8 mouse cellular contexts compared by ENCODE assay signal in genomic region chr11:60509500-60509899, GRCm38 (mm10). TPM values are rescaled to one million over a fixed set of nuclear protein-coding genes. Genes with fewer than 3 reads are reported as not detected.
A peak's percentile ranks its signal among the peaks of the same experiment; 100 is the strongest.
DNase-seq lines count a peak whose midpoint lies in the region; ATAC-seq and TF ChIP-seq lines count a peak whose summit lies in the region.

No protein-coding gene starts in this region.

- no peaks in the 10 kb centered on the region for H3K9me3 ChIP-seq in kidney, embryonic 15.5 days (replicated peaks)
- H3K9me3 ChIP-seq in embryonic facial prominence, embryonic 11.5 days (replicated peaks; ENCODE audit: control insufficient read depth, low read length), result no peaks in the 10 kb centered on the region
- no peaks in the 10 kb centered on the region for H3K9me3 ChIP-seq in hindbrain, postnatal 0 days (ENCODE audit: low read length)

- DNase-seq in kidney, adult 11 months, result no peak
- DNase-seq in embryonic facial prominence, embryonic 11.5 days (ENCODE audit: low spot score), result peak; percentile 60
- DNase-seq in hindbrain, postnatal 0 days (ENCODE audit: low spot score), result no peak
- peak; percentile 6 for DNase-seq in lung, postnatal 14 days
- no peak for DNase-seq in urinary bladder, postnatal 10 days (ENCODE audit: low spot score)
- DNase-seq in ovary, postnatal 10 days (ENCODE audit: low spot score), result no peak

- no peak overlapping the region for H3K27ac ChIP-seq in kidney, embryonic 15.5 days
- no peak overlapping the region for H3K27ac ChIP-seq in embryonic facial prominence, embryonic 11.5 days (replicated peaks; ENCODE audit: low read depth, low read length)
- no peak overlapping the region for H3K27ac ChIP-seq in hindbrain, postnatal 0 days
- H3K27ac ChIP-seq in testis, adult 2 months (ENCODE audit: control insufficient read depth, insufficient read depth, low read depth, low read length), result no peak overlapping the region

- H3K36me3 ChIP-seq in kidney, embryonic 15.5 days, result no peaks in the 10 kb centered on the region
- H3K36me3 ChIP-seq in embryonic facial prominence, embryonic 11.5 days (replicated peaks; ENCODE audit: control insufficient read depth, insufficient read depth, low read depth, low read length), result no peaks in the 10 kb centered on the region
- no peaks in the 10 kb centered on the region for H3K36me3 ChIP-seq in hindbrain, postnatal 0 days (ENCODE audit: insufficient read depth, low read length)
- H3K36me3 ChIP-seq in testis, adult 2 months (ENCODE audit: control insufficient read depth, insufficient read depth, low read length), result no peaks in the 10 kb centered on the region

- H3K9ac ChIP-seq in kidney, embryonic 15.5 days, result peak overlapping the region; percentile 14; the same call in 1 of the 2 replicates
- H3K9ac ChIP-seq in embryonic facial prominence, embryonic 11.5 days (replicated peaks; ENCODE audit: low read length), result peak overlapping the region; percentile 32
- peak overlapping the region; percentile 39 for H3K9ac ChIP-seq in hindbrain, postnatal 0 days (replicated peaks; ENCODE audit: low read length)

- H3K4me1 ChIP-seq in kidney, embryonic 15.5 days, result peaks cover 12% of the 10 kb centered on the region; the same call in 1 of the 2 replicates
- peaks cover 3% of the 10 kb centered on the region; the same call in 1 of the 2 replicates for H3K4me1 ChIP-seq in embryonic facial prominence, embryonic 11.5 days (ENCODE audit: control insufficient read depth, insufficient read depth, low read length)
- 0 out of 2 replicates have a peak, but pooled peaks cover 5% of the 10 kb centered on the region for H3K4me1 ChIP-seq in hindbrain, postnatal 0 days (ENCODE audit: insufficient read depth, low read length)
- peaks cover 5% of the 10 kb centered on the region for H3K4me1 ChIP-seq in testis, adult 2 months (ENCODE audit: control insufficient read depth, insufficient read depth, low read length)

- TF ChIP-seq CTCF in hindbrain, postnatal 0 days (IDR thresholded peaks at IDR 0.05; ENCODE audit: low read depth), result no peak
- no peak for TF ChIP-seq CTCF in testis, adult 2 months (IDR thresholded peaks at IDR 0.05; ENCODE audit: control insufficient read depth, insufficient read depth, insufficient replicate concordance, low read depth, low read length)

- H3K4me3 ChIP-seq in kidney, embryonic 15.5 days (replicated peaks), result peak overlapping the region; percentile 41
- peak overlapping the region; percentile 32 for H3K4me3 ChIP-seq in embryonic facial prominence, embryonic 11.5 days (ENCODE audit: low read depth, low read length)
- H3K4me3 ChIP-seq in hindbrain, postnatal 0 days (ENCODE audit: low read length), result peak overlapping the region; percentile 31
- peak overlapping the region; percentile 48 for H3K4me3 ChIP-seq in testis, adult 2 months (ENCODE audit: control insufficient read depth, low read depth, low read length)

- H3K4me2 ChIP-seq in kidney, embryonic 15.5 days, result peak overlapping the region; percentile 68
- peak overlapping the region; percentile 59 for H3K4me2 ChIP-seq in embryonic facial prominence, embryonic 11.5 days (ENCODE audit: low read depth, low read length)
- H3K4me2 ChIP-seq in hindbrain, postnatal 0 days (ENCODE audit: low read depth, low read length), result peak overlapping the region; percentile 65

- peaks cover 28% of the 10 kb centered on the region for H3K27me3 ChIP-seq in kidney, embryonic 15.5 days
- H3K27me3 ChIP-seq in embryonic facial prominence, embryonic 11.5 days (ENCODE audit: control insufficient read depth, insufficient read depth, low read length), result peaks cover 9% of the 10 kb centered on the region
- no peaks in the 10 kb centered on the region for H3K27me3 ChIP-seq in hindbrain, postnatal 0 days (ENCODE audit: insufficient read depth, low read length)
- H3K27me3 ChIP-seq in testis, adult 2 months (ENCODE audit: control insufficient read depth, insufficient read depth, low read length), result no peaks in the 10 kb centered on the region

- no peak for TF ChIP-seq POLR2A in testis, adult 2 months (IDR thresholded peaks at IDR 0.05; ENCODE audit: control insufficient read depth, low read depth, low read length)

- under 1% methylated on average over 25 of the region's 25 CpGs for WGBS in kidney, embryonic 15.5 days
- under 1% methylated on average over 25 of the region's 25 CpGs for WGBS in embryonic facial prominence, embryonic 11.5 days
- under 1% methylated on average over 24 of the region's 25 CpGs for WGBS in hindbrain, postnatal 0 days

- ATAC-seq in kidney, embryonic 15.5 days (replicated peaks; ENCODE audit: low FRiP score), result peak; percentile 62
- ATAC-seq in embryonic facial prominence, embryonic 11.5 days (replicated peaks; ENCODE audit: insufficient number of reproducible peaks, low FRiP score, low TSS enrichment, low read depth), result 0 out of 2 replicates have a peak, but pooled peaks have one; percentile 29
- peak; percentile 45; the same call in 1 of the 2 replicates for ATAC-seq in hindbrain, postnatal 0 days

RNA-seq across cellular contexts. Expression of gene Alkbh5, which starts 26.7 kb away (rescaled TPM):
- polyA plus RNA-seq in kidney, embryonic 15.5 days (2015; fragmentation: Nextera tagmentation; extraction: Ambion mirVana), result 37.5 and 37.9 TPM in 2 replicates
- 31.4 and 31.5 TPM in 2 replicates for polyA plus RNA-seq in embryonic facial prominence, embryonic 11.5 days (2014; fragmentation: Nextera tagmentation; extraction: Ambion mirVana)
- 34.1 and 42.4 TPM in 2 replicates for total RNA-seq in hindbrain, postnatal 0 days (2014; rRNA removed)
- polyA plus RNA-seq in hindbrain, postnatal 0 days (2015; fragmentation: Nextera tagmentation; extraction: Ambion mirVana), result 23.1 and 23.6 TPM in 2 replicates
- 13.4 and 13.8 TPM in 2 replicates for polyA plus RNA-seq in testis, adult 2 months (2012; rRNA removed)

RNA-seq across cellular contexts. Expression of gene Myo15, which starts 40.4 kb away (rescaled TPM):
- 0.23 and 0.26 TPM in 2 replicates for polyA plus RNA-seq in kidney, embryonic 15.5 days (2015; fragmentation: Nextera tagmentation; extraction: Ambion mirVana)
- 0.24 and 0.25 TPM in 2 replicates for polyA plus RNA-seq in embryonic facial prominence, embryonic 11.5 days (2014; fragmentation: Nextera tagmentation; extraction: Ambion mirVana)
- total RNA-seq in hindbrain, postnatal 0 days (2014; rRNA removed), result 0.25 and 0.31 TPM in 2 replicates
- polyA plus RNA-seq in hindbrain, postnatal 0 days (2015; fragmentation: Nextera tagmentation; extraction: Ambion mirVana), result 0.30 and 0.35 TPM in 2 replicates
- 8.2 and 11.7 TPM in 2 replicates for polyA plus RNA-seq in testis, adult 2 months (2012; rRNA removed)

RNA-seq across cellular contexts. Expression of gene Drg2, which starts 55.1 kb away (rescaled TPM):
- polyA plus RNA-seq in kidney, embryonic 15.5 days (2015; fragmentation: Nextera tagmentation; extraction: Ambion mirVana), result 106 and 120 TPM in 2 replicates
- polyA plus RNA-seq in embryonic facial prominence, embryonic 11.5 days (2014; fragmentation: Nextera tagmentation; extraction: Ambion mirVana), result 124 and 136 TPM in 2 replicates
- total RNA-seq in hindbrain, postnatal 0 days (2014; rRNA removed), result 93.9 and 103 TPM in 2 replicates
- polyA plus RNA-seq in hindbrain, postnatal 0 days (2015; fragmentation: Nextera tagmentation; extraction: Ambion mirVana), result 82.2 and 85.1 TPM in 2 replicates
- polyA plus RNA-seq in testis, adult 2 months (2012; rRNA removed), result 34.5 and 36.3 TPM in 2 replicates

Comparison
In these comparisons a context has a peak if more than half of its experiments do, and no peak if none do; other contexts are left out.
1. DNase-seq: peak in embryonic facial prominence, embryonic 11.5 days (single experiment) and lung, postnatal 14 days (single experiment); none in kidney, adult 11 months (single experiment), hindbrain, postnatal 0 days (single experiment), urinary bladder, postnatal 10 days (single experiment) and ovary, postnatal 10 days (single experiment).
2. Peak in every context shown above with its lines, with median percentiles within 50 percentile points of each other: ATAC-seq, H3K4me2 ChIP-seq, H3K4me3 ChIP-seq and H3K9ac ChIP-seq.